Mouse (Mus musculus) hindbrain, embryonic 14.5 days (tissue): ENCODE measurements around the gene Agmat. TPM values are rescaled to one million over a fixed set of nuclear protein-coding genes. Genes with fewer than 3 reads are reported as not detected.
A peak's percentile ranks its signal among the peaks of the same experiment; 100 is the strongest.

ENCODE experiments used
- ATAC-seq: fragments of 200-750 bp; cut with Nextera tagmentation; 2 replicates; pipeline ENCODE4 v1.8.0; 2017; ENCODE audit warnings: moderate number of reproducible peaks, mild to moderate bottlenecking, moderate TSS enrichment, moderate library complexity; ENCODE audit not compliant: low FRiP score
- DNase-seq: peaks from one replicate; pipeline ENCODE4 v3.0.0-alpha.2; 2015; ENCODE audit warnings: low spot score
- H3K27ac ChIP-seq: fragments of 300-500 bp; sonication (generic); 2 replicates; pipeline ENCODE4 v1.5.1; 2014; ENCODE audit warnings: mild to moderate bottlenecking, moderate library complexity
- H3K27me3 ChIP-seq: fragments of 300-500 bp; sonication (generic); 2 replicates; pipeline ENCODE4 v1.6.1; 2014; ENCODE audit warnings: mild to moderate bottlenecking, low read length, mixed read lengths; ENCODE audit not compliant: control insufficient read depth, insufficient read depth
- H3K36me3 ChIP-seq: fragments of 300-500 bp; sonication (generic); replicated peaks from 2 replicates; pipeline ENCODE4 v1.6.1; 2014; ENCODE audit not compliant: control insufficient read depth, insufficient read depth
- H3K4me1 ChIP-seq: fragments of 300-500 bp; sonication (generic); replicated peaks from 2 replicates; pipeline ENCODE4 v1.6.1; 2014; ENCODE audit warnings: antibody characterized with exemption, low read length, mixed read lengths; ENCODE audit not compliant: control insufficient read depth, insufficient read depth
- H3K4me2 ChIP-seq: fragments of 300-500 bp; sonication (generic); replicated peaks from 2 replicates; pipeline ENCODE4 v1.6.1; 2014; ENCODE audit warnings: mild to moderate bottlenecking, moderate library complexity
- H3K4me3 ChIP-seq: fragments of 300-500 bp; sonication (generic); replicated peaks from 2 replicates; pipeline ENCODE4 v1.5.1; 2014; ENCODE audit warnings: mild to moderate bottlenecking, low read length
- H3K9ac ChIP-seq: fragments of 300-500 bp; sonication (generic); 2 replicates; pipeline ENCODE4 v1.6.1; 2014
- H3K9me3 ChIP-seq: fragments of 300-500 bp; sonication (generic); 2 replicates; pipeline ENCODE4 v1.6.1; 2016; ENCODE audit warnings: low read length; ENCODE audit not compliant: control insufficient read depth
- WGBS: fragments of 180-500 bp; shearing (Covaris S2); extraction: QIAGEN DNeasy Blood & Tissue Kit; methylation state at CpG from one replicate; pipeline ENCODE4 v1.1.7; 2014; 5-methylcytosine and 5-hydroxymethylcytosine counted together
- polyA plus RNA-seq: library from polyadenylated mRNA; unstranded; fragments of >200 nt; fragmentation: Nextera tagmentation; extraction: Ambion mirVana; gene quantifications from 2 replicates; pipeline ENCODE4 v1.2.1, GENCODE M21; 2014

Agmat gene
- polyA plus RNA-seq, 1 experiment from 2014 or later: 0.23 TPM

DNA sequence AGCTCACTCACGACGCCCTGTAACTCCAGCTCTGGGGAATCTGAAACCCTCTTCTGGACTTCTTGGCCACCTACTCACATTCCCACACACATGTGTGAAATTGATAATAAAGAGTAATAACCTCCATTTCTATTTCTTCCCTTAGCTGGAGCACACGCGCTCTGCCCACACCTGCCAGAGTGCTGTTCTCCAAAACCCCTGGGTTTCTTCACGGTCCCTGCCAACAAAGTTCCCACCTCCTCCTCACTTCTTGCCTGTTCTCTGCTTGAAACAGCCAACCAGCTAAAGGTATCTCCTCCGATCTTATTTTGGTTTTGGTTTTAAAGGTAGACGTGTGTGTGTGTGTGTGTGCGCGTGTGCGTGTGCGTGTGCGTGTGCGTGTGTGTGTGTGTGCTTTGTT, 16.1 kb upstream of the Agmat start:
- H3K4me1 ChIP-seq: peaks cover 5% of the 10 kb centered on the region; the same call in 1 of the 2 replicates
- H3K27me3 ChIP-seq: no peaks in the 10 kb centered on the region
- H3K4me2 ChIP-seq: no peak overlapping the region
- H3K4me3 ChIP-seq: no peak overlapping the region
- 88% methylated on average over 13 of the region's 13 CpGs for WGBS
- H3K9me3 ChIP-seq: no peaks in the 10 kb centered on the region
- H3K36me3 ChIP-seq: no peaks in the 10 kb centered on the region
- ATAC-seq (no peak), DNase-seq (no peak)
- H3K27ac ChIP-seq: no peak overlapping the region
- H3K9ac ChIP-seq: no peak overlapping the region

DNA sequence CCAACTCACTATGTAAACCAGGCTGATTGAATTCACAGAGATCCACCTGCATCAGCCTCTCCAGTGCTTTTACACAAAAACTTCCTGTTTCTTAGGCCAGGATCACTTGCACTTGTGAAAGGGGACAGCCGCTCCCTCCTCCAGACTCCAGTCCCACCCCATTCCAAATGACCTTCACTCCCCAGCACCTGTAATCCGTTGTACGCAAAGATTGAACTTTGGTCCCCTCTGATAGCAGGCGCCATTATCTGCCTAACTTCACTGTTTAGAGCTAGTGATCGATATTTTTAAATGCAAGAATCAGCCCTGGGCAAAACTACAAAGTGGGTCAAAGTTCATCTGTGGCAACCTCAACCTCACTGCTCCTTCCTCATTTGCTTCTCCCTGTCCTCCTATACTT, 14.7 kb upstream of the Agmat start:
- no peaks in the 10 kb centered on the region for H3K9me3 ChIP-seq
- no peak overlapping the region for H3K4me2 ChIP-seq
- DNase-seq: no peak
- no peak overlapping the region for H3K27ac ChIP-seq
- H3K4me1 ChIP-seq: peaks cover 5% of the 10 kb centered on the region; the same call in 1 of the 2 replicates
- 80% methylated on average over 5 of the region's 5 CpGs for WGBS
- no peaks in the 10 kb centered on the region for H3K36me3 ChIP-seq
- H3K4me3 ChIP-seq: no peak overlapping the region
- H3K27me3 ChIP-seq: no peaks in the 10 kb centered on the region
- no peak for ATAC-seq
- H3K9ac ChIP-seq: no peak overlapping the region

DNA sequence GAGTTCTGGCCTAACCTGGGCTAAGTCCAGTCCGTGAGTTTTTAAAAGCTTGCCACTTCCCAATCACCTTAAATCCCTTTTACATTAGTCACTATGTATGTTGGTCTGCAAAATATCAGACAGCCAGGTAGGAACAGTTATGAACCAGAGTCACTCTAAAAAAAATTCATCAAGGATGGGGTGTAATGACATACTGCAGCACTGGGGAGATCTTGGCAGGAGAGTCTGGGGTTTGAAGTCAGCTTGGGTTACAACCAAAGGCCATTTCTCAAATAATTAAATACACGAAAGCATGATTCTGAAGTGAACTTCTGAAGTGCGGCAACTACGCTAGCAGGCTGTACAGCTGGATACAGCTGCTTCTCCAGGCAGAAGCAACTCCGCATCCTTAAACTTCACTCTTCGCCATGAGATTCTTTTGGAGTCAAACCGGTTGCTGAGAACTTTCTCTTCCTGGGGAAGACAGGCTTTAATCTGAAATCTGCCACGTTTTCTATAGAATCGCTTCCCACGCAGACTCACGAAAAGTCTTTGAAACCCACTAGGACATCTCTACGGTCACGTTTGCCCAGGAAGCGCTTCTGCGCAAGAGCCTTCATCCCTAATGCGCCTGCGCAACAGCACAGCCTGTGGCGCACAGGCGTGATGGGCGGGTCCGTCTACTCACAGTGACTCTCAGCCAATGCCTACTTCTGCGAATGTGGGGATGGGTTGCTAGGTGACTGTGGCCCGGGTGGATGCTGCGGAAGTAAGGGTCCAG, 11.8 kb upstream of the Agmat start:
- H3K4me1 ChIP-seq: peaks cover 5% of the 10 kb centered on the region; the same call in 1 of the 2 replicates
- no peaks in the 10 kb centered on the region for H3K27me3 ChIP-seq
- H3K4me2 ChIP-seq: peak overlapping the region; percentile 80
- H3K27ac ChIP-seq: no peak overlapping the region
- peak; percentile 97 for ATAC-seq
- DNase-seq: peak; percentile 90
- H3K4me3 ChIP-seq: peak overlapping the region; percentile 35
- H3K9me3 ChIP-seq: no peaks in the 10 kb centered on the region
- WGBS: 6% methylated on average over 24 of the region's 24 CpGs
- H3K36me3 ChIP-seq: no peaks in the 10 kb centered on the region
- peak overlapping the region; percentile 57 for H3K9ac ChIP-seq

DNA sequence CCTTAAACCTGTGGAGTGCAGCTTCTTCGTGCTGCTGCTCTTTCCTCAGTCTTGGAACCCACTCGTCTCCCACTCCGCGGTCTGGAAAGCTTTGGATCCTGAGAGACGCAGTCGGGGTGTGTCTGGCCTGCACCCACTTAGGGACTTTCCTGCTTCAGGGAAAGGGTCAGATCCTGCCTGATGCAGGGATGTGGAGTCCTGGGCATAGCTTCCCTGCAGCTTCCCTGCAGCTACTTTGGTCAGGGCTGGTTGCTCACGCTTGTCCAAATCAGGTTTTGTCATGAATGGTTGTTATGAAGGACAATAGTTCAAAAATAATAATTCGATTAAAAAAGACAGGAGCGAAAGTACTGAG, 11.3 kb upstream of the Agmat start:
- peaks cover 5% of the 10 kb centered on the region; the same call in 1 of the 2 replicates for H3K4me1 ChIP-seq
- DNase-seq: no peak
- peak overlapping the region; percentile 57; the same call in 1 of the 2 replicates for H3K9ac ChIP-seq
- H3K4me2 ChIP-seq: peak overlapping the region; percentile 80
- H3K4me3 ChIP-seq: peak overlapping the region; percentile 35
- 25% methylated on average over 9 of the region's 9 CpGs for WGBS
- H3K36me3 ChIP-seq: no peaks in the 10 kb centered on the region
- H3K27me3 ChIP-seq: no peaks in the 10 kb centered on the region
- H3K9me3 ChIP-seq: no peaks in the 10 kb centered on the region
- no peak overlapping the region for H3K27ac ChIP-seq
- no peak for ATAC-seq

DNA sequence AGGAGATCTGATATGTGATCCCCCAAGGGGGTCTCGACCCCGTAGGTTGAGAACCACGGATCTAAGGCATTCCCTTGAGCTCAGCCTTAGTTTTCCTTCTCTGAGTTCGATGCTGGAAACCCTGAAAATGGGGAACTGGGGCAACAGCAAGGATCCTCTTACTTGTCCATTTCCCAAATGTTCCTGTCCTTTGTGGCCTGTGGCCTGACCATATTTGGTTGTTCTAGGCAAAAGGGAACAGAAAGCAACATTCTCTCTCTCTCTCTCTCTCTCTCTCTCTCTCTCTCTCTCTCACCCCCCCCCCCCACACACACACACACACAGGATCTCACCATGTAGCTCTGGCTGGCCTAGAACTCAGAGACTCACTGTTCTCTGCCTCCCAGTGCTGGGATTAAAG, 9.6 kb upstream of the Agmat start:
- no peak overlapping the region for H3K4me3 ChIP-seq
- no peaks in the 10 kb centered on the region for H3K27me3 ChIP-seq
- 83% methylated on average over 4 of the region's 4 CpGs for WGBS
- H3K4me1 ChIP-seq: peaks cover 5% of the 10 kb centered on the region; the same call in 1 of the 2 replicates
- no peak overlapping the region for H3K9ac ChIP-seq
- DNase-seq (no peak), ATAC-seq (no peak)
- H3K36me3 ChIP-seq: no peaks in the 10 kb centered on the region
- no peak overlapping the region for H3K27ac ChIP-seq
- no peaks in the 10 kb centered on the region for H3K9me3 ChIP-seq
- no peak overlapping the region for H3K4me2 ChIP-seq

DNA sequence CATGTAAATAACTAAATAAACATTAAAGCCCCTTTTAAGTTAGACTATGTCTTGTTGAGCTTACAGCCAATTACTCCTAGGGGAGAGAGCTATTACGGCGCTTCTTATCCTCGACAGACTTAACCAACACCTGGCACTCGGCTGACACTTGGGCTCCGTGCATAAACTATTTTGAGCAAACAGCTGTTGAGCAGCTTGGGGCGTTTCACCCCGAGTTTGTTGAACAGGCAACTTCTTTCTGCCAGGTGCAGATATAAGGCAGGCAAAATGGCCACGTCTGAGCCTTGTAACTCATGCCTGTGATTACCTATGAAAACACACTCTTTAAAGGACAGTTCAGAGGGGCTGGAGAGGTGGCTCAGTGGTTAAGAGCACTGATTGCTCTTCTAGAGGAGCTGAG, 8.5 kb upstream of the Agmat start:
- no peak overlapping the region for H3K4me3 ChIP-seq
- ATAC-seq: no peak
- WGBS: 80% methylated on average over 8 of the region's 8 CpGs
- H3K27ac ChIP-seq: no peak overlapping the region
- no peak overlapping the region for H3K9ac ChIP-seq
- DNase-seq: no peak
- no peaks in the 10 kb centered on the region for H3K9me3 ChIP-seq
- H3K27me3 ChIP-seq: no peaks in the 10 kb centered on the region
- H3K36me3 ChIP-seq: no peaks in the 10 kb centered on the region
- H3K4me1 ChIP-seq: peaks cover 5% of the 10 kb centered on the region; the same call in 1 of the 2 replicates
- H3K4me2 ChIP-seq: no peak overlapping the region

DNA sequence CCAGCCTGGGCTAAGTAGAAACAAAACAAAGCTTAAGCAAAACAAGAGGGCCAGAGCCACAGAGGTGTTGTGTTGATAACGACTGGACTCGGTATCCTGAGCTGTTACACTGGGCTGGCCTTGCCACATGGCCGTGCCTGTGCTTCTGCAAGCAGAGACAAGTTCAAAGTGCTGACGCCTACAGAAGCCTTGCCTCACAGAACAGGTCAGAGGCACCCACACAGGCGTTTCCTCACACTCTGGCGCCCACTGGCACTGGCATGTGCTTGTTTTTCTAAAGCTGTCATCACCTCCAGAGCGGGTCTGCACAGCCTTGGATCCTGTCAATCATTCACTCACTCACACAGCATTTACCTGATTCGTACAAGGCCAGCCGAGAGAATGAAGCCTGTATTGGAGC, 4.6 kb upstream of the Agmat start:
- no peak overlapping the region for H3K27ac ChIP-seq
- WGBS: 74% methylated on average over 9 of the region's 9 CpGs
- H3K4me3 ChIP-seq: no peak overlapping the region
- DNase-seq: no peak
- H3K27me3 ChIP-seq: no peaks in the 10 kb centered on the region
- no peak for ATAC-seq
- H3K9me3 ChIP-seq: no peaks in the 10 kb centered on the region
- H3K4me2 ChIP-seq: no peak overlapping the region
- no peaks in the 10 kb centered on the region for H3K4me1 ChIP-seq
- no peaks in the 10 kb centered on the region for H3K36me3 ChIP-seq
- H3K9ac ChIP-seq: no peak overlapping the region

DNA sequence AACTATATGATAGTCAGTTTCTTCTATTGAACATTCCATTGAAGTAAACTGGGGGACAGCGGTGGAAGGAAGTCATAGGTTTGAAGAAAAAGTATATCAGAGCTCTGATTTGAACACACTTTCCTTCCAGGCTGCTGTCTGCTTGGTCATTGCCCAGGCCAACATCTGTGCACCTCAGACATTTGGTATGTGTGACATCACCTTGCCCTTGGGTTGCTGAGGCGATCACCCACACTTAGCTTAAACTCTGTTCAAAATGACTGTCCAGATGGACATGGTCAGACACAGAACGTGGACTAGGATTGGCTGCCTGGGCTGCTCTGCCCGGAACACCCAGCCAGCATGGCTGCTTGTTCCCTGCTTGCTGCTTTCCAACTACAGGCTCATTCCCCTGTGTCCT, 4.1 kb upstream of the Agmat start:
- Histone ChIP-seq H3K27me3 (no peaks in the 10 kb centered on the region), H3K27ac (no peak overlapping the region), H3K9ac (no peak overlapping the region), H3K4me2 (no peak overlapping the region), H3K36me3 (no peaks in the 10 kb centered on the region), H3K9me3 (no peaks in the 10 kb centered on the region), H3K4me1 (no peaks in the 10 kb centered on the region), H3K4me3 (no peak overlapping the region)
- DNase-seq (no peak), ATAC-seq (no peak)
- 87% methylated on average over 4 of the region's 4 CpGs for WGBS

DNA sequence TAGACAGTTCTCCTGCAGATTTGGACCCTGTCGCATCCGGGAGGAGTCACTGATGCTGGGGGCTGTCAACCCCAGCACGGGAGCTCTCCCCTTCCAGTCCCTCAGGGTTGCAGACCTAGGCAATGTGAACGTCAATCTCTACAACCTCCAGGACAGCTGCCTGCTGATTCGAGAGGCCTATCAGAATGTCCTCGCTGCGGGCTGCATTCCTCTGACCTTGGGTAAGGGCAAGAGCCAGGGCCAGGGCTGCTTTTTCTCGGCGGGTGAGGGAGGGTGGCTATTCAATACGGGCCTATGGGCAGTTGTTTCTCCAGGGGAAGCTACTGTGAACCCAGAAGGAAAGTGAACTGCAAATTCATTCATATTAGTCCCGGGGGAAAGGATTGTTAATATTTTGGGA, 3.1 kb downstream of the Agmat start:
- DNase-seq: no peak
- Histone ChIP-seq H3K27me3 (no peaks in the 10 kb centered on the region), H3K4me2 (no peak overlapping the region), H3K9me3 (no peaks in the 10 kb centered on the region), H3K4me1 (no peaks in the 10 kb centered on the region), H3K27ac (no peak overlapping the region), H3K4me3 (no peak overlapping the region), H3K36me3 (no peaks in the 10 kb centered on the region), H3K9ac (no peak overlapping the region)
- WGBS: 28% methylated on average over 11 of the region's 11 CpGs
- ATAC-seq: no peak

DNA sequence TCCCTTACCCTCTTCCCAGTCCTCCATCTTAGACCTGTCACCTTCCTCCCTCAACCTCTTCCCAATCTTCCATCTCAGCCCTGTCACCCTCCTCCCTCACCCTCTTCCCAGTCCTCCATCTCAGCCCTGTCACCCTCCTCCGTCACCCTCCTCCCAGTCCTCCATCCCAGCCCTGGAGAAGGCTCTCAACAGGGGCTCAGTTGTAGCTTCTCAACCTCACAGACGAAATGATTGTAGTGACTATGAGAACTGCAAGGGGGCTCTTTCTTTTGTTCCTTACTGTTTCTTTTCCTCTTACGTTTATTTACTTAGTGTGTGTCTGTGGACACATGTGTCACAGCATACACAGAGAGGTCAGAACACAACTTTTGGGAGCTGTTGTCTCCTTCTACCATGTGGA, 4.4 kb downstream of the Agmat start:
- H3K4me3 ChIP-seq: no peak overlapping the region

More for the DNA sequence above, 4.4 kb downstream of the Agmat start:
- Histone ChIP-seq H3K9me3 (no peaks in the 10 kb centered on the region), H3K36me3 (no peaks in the 10 kb centered on the region), H3K9ac (no peak overlapping the region), H3K27ac (no peak overlapping the region), H3K27me3 (no peaks in the 10 kb centered on the region), H3K4me1 (no peaks in the 10 kb centered on the region), H3K4me2 (no peak overlapping the region)
- DNase-seq: no peak
- no peak for ATAC-seq
- 62% methylated on average over 3 of the region's 3 CpGs for WGBS
